ENCODE assay signal across 7 mouse cellular contexts in genomic region chr10:4389461-4390112, GRCm38 (mm10). TPM values are rescaled to one million over a fixed set of nuclear protein-coding genes. Genes with fewer than 3 reads are reported as not detected.
A peak's percentile ranks its signal among the peaks of the same experiment; 100 is the strongest.
DNase-seq lines count a peak whose midpoint lies in the region; ATAC-seq and TF ChIP-seq lines count a peak whose summit lies in the region.

No protein-coding gene starts in this region.

- peak overlapping the region; percentile 98 for H3K9ac ChIP-seq in liver, embryonic 11.5 days (ENCODE audit: low read depth, low read length)
- H3K9ac ChIP-seq in embryonic facial prominence, embryonic 15.5 days, result peak overlapping the region; percentile 3; the same call in 1 of the 2 replicates
- no peak overlapping the region for H3K9ac ChIP-seq in intestine, postnatal 0 days (ENCODE audit: low read depth, low read length)
- peak overlapping the region; percentile 99 for H3K9ac ChIP-seq in neural tube, embryonic 15.5 days (replicated peaks)

- peaks cover 35% of the 10 kb centered on the region for H3K4me1 ChIP-seq in liver, embryonic 11.5 days (replicated peaks; ENCODE audit: control insufficient read depth, insufficient read depth, low read length)
- peaks cover 35% of the 10 kb centered on the region for H3K4me1 ChIP-seq in embryonic facial prominence, embryonic 15.5 days
- peaks cover 10% of the 10 kb centered on the region for H3K4me1 ChIP-seq in intestine, postnatal 0 days (replicated peaks; ENCODE audit: control insufficient read depth, insufficient read depth, low read length)
- peaks cover 47% of the 10 kb centered on the region for H3K4me1 ChIP-seq in neural tube, embryonic 15.5 days

- H3K4me2 ChIP-seq in liver, embryonic 11.5 days, result peak overlapping the region; percentile 92
- peak overlapping the region; percentile 73 for H3K4me2 ChIP-seq in embryonic facial prominence, embryonic 15.5 days (replicated peaks)
- peak overlapping the region; percentile 81 for H3K4me2 ChIP-seq in intestine, postnatal 0 days (replicated peaks; ENCODE audit: low read depth)
- H3K4me2 ChIP-seq in neural tube, embryonic 15.5 days, result peak overlapping the region; percentile 71

- TF ChIP-seq CTCF in intestine, postnatal 0 days (IDR thresholded peaks at IDR 0.05; ENCODE audit: low read depth), result no peak

- H3K36me3 ChIP-seq in liver, embryonic 11.5 days (ENCODE audit: control insufficient read depth, insufficient read depth, low read length), result no peaks in the 10 kb centered on the region
- peaks cover 4% of the 10 kb centered on the region; the same call in 1 of the 2 replicates for H3K36me3 ChIP-seq in embryonic facial prominence, embryonic 15.5 days
- H3K36me3 ChIP-seq in intestine, postnatal 0 days (ENCODE audit: control insufficient read depth, insufficient read depth), result peaks cover 9% of the 10 kb centered on the region; the same call in 1 of the 2 replicates
- no peaks in the 10 kb centered on the region for H3K36me3 ChIP-seq in neural tube, embryonic 15.5 days

- 65% methylated on average over 5 of the region's 5 CpGs for WGBS in liver, embryonic 11.5 days
- WGBS in embryonic facial prominence, embryonic 15.5 days, result 27% methylated on average over 5 of the region's 5 CpGs
- 49% methylated on average over 5 of the region's 5 CpGs for WGBS in intestine, postnatal 0 days
- 52% methylated on average over 5 of the region's 5 CpGs for WGBS in neural tube, embryonic 15.5 days

- H3K27me3 ChIP-seq in liver, embryonic 11.5 days (replicated peaks; ENCODE audit: control insufficient read depth, insufficient read depth, low read length), result no peaks in the 10 kb centered on the region
- H3K27me3 ChIP-seq in embryonic facial prominence, embryonic 15.5 days, result no peaks in the 10 kb centered on the region
- H3K27me3 ChIP-seq in intestine, postnatal 0 days (replicated peaks; ENCODE audit: control insufficient read depth, insufficient read depth, low read length), result no peaks in the 10 kb centered on the region
- no peaks in the 10 kb centered on the region for H3K27me3 ChIP-seq in neural tube, embryonic 15.5 days (replicated peaks)

- ATAC-seq in liver, embryonic 11.5 days (replicated peaks; ENCODE audit: low FRiP score), result no peak
- ATAC-seq in embryonic facial prominence, embryonic 15.5 days (ENCODE audit: insufficient number of reproducible peaks, low FRiP score, low TSS enrichment, low read depth), result no peak
- no peak for ATAC-seq in intestine, postnatal 0 days
- ATAC-seq in neural tube, embryonic 15.5 days (ENCODE audit: low FRiP score), result no peak
- no peak for ATAC-seq in megakaryocyte-erythroid progenitor cell, adult 5-6 weeks (replicated peaks; ENCODE audit: low FRiP score, low TSS enrichment, poor library complexity, severe bottlenecking)

- no peaks in the 10 kb centered on the region for H3K9me3 ChIP-seq in liver, embryonic 11.5 days (ENCODE audit: control insufficient read depth, low read length)
- no peaks in the 10 kb centered on the region for H3K9me3 ChIP-seq in embryonic facial prominence, embryonic 15.5 days (replicated peaks)
- no peaks in the 10 kb centered on the region for H3K9me3 ChIP-seq in intestine, postnatal 0 days (ENCODE audit: control insufficient read depth)
- H3K9me3 ChIP-seq in neural tube, embryonic 15.5 days (replicated peaks), result no peaks in the 10 kb centered on the region

- peak overlapping the region; percentile 98 for H3K4me3 ChIP-seq in liver, embryonic 11.5 days (ENCODE audit: low read depth, low read length)
- H3K4me3 ChIP-seq in embryonic facial prominence, embryonic 15.5 days (replicated peaks), result peak overlapping the region; percentile 97
- peak overlapping the region; percentile 98; the same call in 1 of the 2 replicates for H3K4me3 ChIP-seq in intestine, postnatal 0 days (ENCODE audit: low read depth, low read length)
- H3K4me3 ChIP-seq in neural tube, embryonic 15.5 days (replicated peaks), result peak overlapping the region; percentile 91

- H3K27ac ChIP-seq in liver, embryonic 11.5 days (ENCODE audit: low read depth, low read length), result no peak overlapping the region
- H3K27ac ChIP-seq in embryonic facial prominence, embryonic 15.5 days (replicated peaks), result peak overlapping the region; percentile 23; the same call in 1 of the 2 replicates
- no peak overlapping the region for H3K27ac ChIP-seq in intestine, postnatal 0 days (ENCODE audit: low read depth, low read length)
- no peak overlapping the region for H3K27ac ChIP-seq in neural tube, embryonic 15.5 days (replicated peaks)

- no peak for DNase-seq in liver, embryonic 11.5 days (ENCODE audit: low spot score)
- DNase-seq in liver, result no peak
- DNase-seq in gastrocnemius, postnatal 4 days (ENCODE audit: low spot score in 2 of 2), result no peak

RNA-seq across cellular contexts. Expression of gene Zbtb2, which starts 1.7 kb away (rescaled TPM):
- polyA plus RNA-seq in liver, embryonic 11.5 days (2014; fragmentation: Nextera tagmentation; extraction: Ambion mirVana), result 11.7 and 12.3 TPM in 2 replicates
- 12.9 and 13.7 TPM in 2 replicates for polyA plus RNA-seq in embryonic facial prominence, embryonic 15.5 days (2015; fragmentation: Nextera tagmentation; extraction: Ambion mirVana)
- 5.1 and 5.6 TPM in 2 replicates for polyA plus RNA-seq in intestine, postnatal 0 days (2015; fragmentation: Nextera tagmentation; extraction: Ambion mirVana)
- 13.1 and 13.4 TPM in 2 replicates for polyA plus RNA-seq in neural tube, embryonic 15.5 days (2015; fragmentation: Nextera tagmentation; extraction: Ambion mirVana)
- total RNA-seq in megakaryocyte-erythroid progenitor cell, adult 5-6 weeks (2014; fragmentation: Nextera tagmentation), result 7.4 and 7.5 TPM in 2 replicates
- 7.3 and 11.4 TPM in 2 replicates for total RNA-seq in megakaryocyte-erythroid progenitor cell, adult 5-6 weeks (2017)
- 1 to 10 TPM; 7.8 to 8.0 TPM for total RNA-seq in gastrocnemius, postnatal 4 days (2021)

RNA-seq across cellular contexts. Expression of gene Rmnd1, which starts 42.6 kb away (rescaled TPM):
- 56.2 and 60.3 TPM in 2 replicates for polyA plus RNA-seq in liver, embryonic 11.5 days (2014; fragmentation: Nextera tagmentation; extraction: Ambion mirVana)
- 44.2 and 45.0 TPM in 2 replicates for polyA plus RNA-seq in embryonic facial prominence, embryonic 15.5 days (2015; fragmentation: Nextera tagmentation; extraction: Ambion mirVana)
- 24.8 and 26.8 TPM in 2 replicates for polyA plus RNA-seq in intestine, postnatal 0 days (2015; fragmentation: Nextera tagmentation; extraction: Ambion mirVana)
- polyA plus RNA-seq in neural tube, embryonic 15.5 days (2015; fragmentation: Nextera tagmentation; extraction: Ambion mirVana), result 50.9 and 59.7 TPM in 2 replicates
- 65.2 and 101 TPM in 2 replicates for total RNA-seq in megakaryocyte-erythroid progenitor cell, adult 5-6 weeks (2014; fragmentation: Nextera tagmentation)
- 40.5 and 66.1 TPM in 2 replicates for total RNA-seq in megakaryocyte-erythroid progenitor cell, adult 5-6 weeks (2017)
- total RNA-seq in gastrocnemius, postnatal 4 days (2021), result 10 to 100 TPM; 24.6 to 34.3 TPM

RNA-seq across cellular contexts. Expression of gene Armt1, which starts 42.7 kb away (rescaled TPM):
- polyA plus RNA-seq in liver, embryonic 11.5 days (2014; fragmentation: Nextera tagmentation; extraction: Ambion mirVana), result 30.1 and 33.4 TPM in 2 replicates
- 17.5 and 17.8 TPM in 2 replicates for polyA plus RNA-seq in embryonic facial prominence, embryonic 15.5 days (2015; fragmentation: Nextera tagmentation; extraction: Ambion mirVana)
- polyA plus RNA-seq in intestine, postnatal 0 days (2015; fragmentation: Nextera tagmentation; extraction: Ambion mirVana), result 9.5 and 10.3 TPM in 2 replicates
- 12.1 and 14.0 TPM in 2 replicates for polyA plus RNA-seq in neural tube, embryonic 15.5 days (2015; fragmentation: Nextera tagmentation; extraction: Ambion mirVana)
- 40.4 and 50.3 TPM in 2 replicates for total RNA-seq in megakaryocyte-erythroid progenitor cell, adult 5-6 weeks (2014; fragmentation: Nextera tagmentation)
- total RNA-seq in megakaryocyte-erythroid progenitor cell, adult 5-6 weeks (2017), result 28.8 and 44.3 TPM in 2 replicates
- total RNA-seq in gastrocnemius, postnatal 4 days (2021), result 10 to 100 TPM; 11.1 to 12.5 TPM
